Mouse (Mus musculus): Measurements from ENCODE around the gene Nf1.

GRCm38 (mm10) chr11:79504506-79504905 is 165.0 kb downstream of the Nf1 start:
- TF ChIP-seq CTCF (IDR thresholded peaks at IDR 0.05) (no peak), EP300 (IDR thresholded peaks at IDR 0.05) (no peak)
